Mouse (Mus musculus): ENCODE results near the gene Prkd3. TPM values are rescaled to one million over a fixed set of nuclear protein-coding genes. Genes with fewer than 3 reads are reported as not detected.

Gene Prkd3
- 9.4 and 14.5 TPM in 2 replicates for polyA plus RNA-seq (2015; fragmentation: Nextera tagmentation; extraction: Ambion mirVana)

- Histone ChIP-seq H3K9ac (replicated peaks) (peak within 1 kb of the TSS; percentile 63), H3K27ac (replicated peaks) (peak within 1 kb of the TSS; percentile 81), H3K27me3 (replicated peaks) (peaks cover 6% of the 10 kb centered on the region; the same call in 1 of the 2 replicates), H3K4me3 (replicated peaks) (peak within 1 kb of the TSS; percentile 73), H3K4me2 (peak within 1 kb of the TSS; percentile 89), H3K36me3 (no peaks in the 10 kb centered on the region), H3K9me3 (replicated peaks) (no peaks in the 10 kb centered on the region), H3K4me1 (peaks cover 20% of the 10 kb centered on the region)
- ATAC-seq (ENCODE audit: low FRiP score), result peak; percentile 94
- under 1% methylated on average over 91 of the region's 113 CpGs for WGBS
Measured at GRCm38 (mm10) chr17:79020208-79020983, at the start of gene Prkd3. Prkd3 (minus strand) TSS chr17:79020816.

- 0 out of 2 replicates have a peak, but pooled peaks cover 2% of the 10 kb centered on the region for H3K4me1 ChIP-seq
- ATAC-seq (ENCODE audit: low FRiP score), result no peak
- no peak overlapping the region for H3K9ac ChIP-seq (replicated peaks)
- no peak overlapping the region for H3K4me3 ChIP-seq (replicated peaks)
- H3K27ac ChIP-seq (replicated peaks), result no peak overlapping the region
- H3K9me3 ChIP-seq (replicated peaks), result no peaks in the 10 kb centered on the region
- no peaks in the 10 kb centered on the region for H3K36me3 ChIP-seq
- 89% methylated on average over 14 of the region's 14 CpGs for WGBS
- no peaks in the 10 kb centered on the region for H3K27me3 ChIP-seq (replicated peaks)
- H3K4me2 ChIP-seq, result no peak overlapping the region
Measured at GRCm38 (mm10) chr17:79069766-79070480, 49.3 kb upstream of the Prkd3 start.

DNA sequence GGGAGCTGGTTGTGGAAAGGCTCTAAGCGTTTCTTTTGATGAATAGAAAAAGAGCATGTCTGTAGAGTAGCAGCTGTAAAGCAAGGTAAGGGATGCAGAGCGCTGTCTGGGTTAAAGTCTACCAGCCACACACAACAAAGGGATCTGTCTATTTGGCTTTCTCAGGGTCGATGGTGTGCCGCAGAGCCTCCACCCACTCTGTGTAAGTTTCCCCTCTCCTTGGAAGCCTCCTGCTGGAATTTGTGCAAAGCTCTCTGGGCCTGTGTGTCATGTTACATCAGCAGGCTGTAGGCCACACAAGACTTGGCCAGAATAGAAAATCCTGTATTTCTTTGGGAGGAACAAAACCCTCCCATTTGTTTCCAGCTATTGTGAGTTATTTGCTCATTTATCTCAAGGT, 48.4 kb upstream of the Prkd3 start:
- 41% methylated on average over 4 of the region's 4 CpGs for WGBS
- ATAC-seq (ENCODE audit: low FRiP score), result no peak

GRCm38 (mm10) chr17:79068581-79068980, 48.0 kb upstream of the Prkd3 start:
- Histone ChIP-seq H3K9me3 (replicated peaks) (no peaks in the 10 kb centered on the region), H3K4me3 (replicated peaks) (no peak overlapping the region), H3K4me1 (0 out of 2 replicates have a peak, but pooled peaks cover 2% of the 10 kb centered on the region), H3K27ac (replicated peaks) (0 out of 2 replicates have a peak overlapping the region, but pooled peaks have one; percentile 35), H3K4me2 (no peak overlapping the region; the same call in 1 of the 2 replicates), H3K36me3 (no peaks in the 10 kb centered on the region), H3K9ac (replicated peaks) (no peak overlapping the region), H3K27me3 (replicated peaks) (no peaks in the 10 kb centered on the region)
- 47% methylated on average over 7 of the region's 7 CpGs for WGBS
- no peak for ATAC-seq (ENCODE audit: low FRiP score)

More for the DNA sequence above, 48.4 kb upstream of the Prkd3 start:
- H3K27me3 ChIP-seq (replicated peaks), result no peaks in the 10 kb centered on the region
- H3K4me2 ChIP-seq, result no peak overlapping the region; the same call in 1 of the 2 replicates
- H3K36me3 ChIP-seq, result no peaks in the 10 kb centered on the region
- H3K9ac ChIP-seq (replicated peaks), result no peak overlapping the region
- H3K4me1 ChIP-seq, result 0 out of 2 replicates have a peak, but pooled peaks cover 2% of the 10 kb centered on the region
- 0 out of 2 replicates have a peak overlapping the region, but pooled peaks have one; percentile 35 for H3K27ac ChIP-seq (replicated peaks)
- H3K9me3 ChIP-seq (replicated peaks), result no peaks in the 10 kb centered on the region
- no peak overlapping the region for H3K4me3 ChIP-seq (replicated peaks)

DNA sequence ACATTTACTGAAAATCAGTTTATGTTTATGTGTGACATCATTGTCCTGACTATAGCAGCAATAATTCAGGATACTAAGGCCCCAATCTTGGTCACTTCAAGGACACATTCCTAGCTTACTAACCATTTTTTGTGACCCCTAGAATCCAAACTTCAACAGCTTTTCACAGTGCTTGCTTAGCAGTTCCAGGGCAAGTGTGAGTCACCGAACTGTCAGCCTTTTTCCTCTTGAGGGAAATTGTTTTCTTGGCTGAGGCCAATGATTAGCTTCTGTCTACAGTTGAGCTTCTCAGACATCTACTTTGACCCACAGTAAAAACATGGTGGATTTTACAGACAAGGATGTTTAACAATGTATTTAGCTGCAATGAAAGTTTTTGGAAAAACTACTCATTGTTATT, 43.6 kb upstream of the Prkd3 start:
- no peaks in the 10 kb centered on the region for H3K27me3 ChIP-seq (replicated peaks)
- H3K4me3 ChIP-seq (replicated peaks), result no peak overlapping the region
- H3K9ac ChIP-seq (replicated peaks), result no peak overlapping the region
- WGBS, result 82% methylated on average over 1 of the region's 1 CpGs
- H3K4me2 ChIP-seq, result no peak overlapping the region
- no peaks in the 10 kb centered on the region for H3K36me3 ChIP-seq
- H3K9me3 ChIP-seq (replicated peaks), result no peaks in the 10 kb centered on the region
- no peak for ATAC-seq (ENCODE audit: low FRiP score)
- H3K27ac ChIP-seq (replicated peaks), result no peak overlapping the region
- 0 out of 2 replicates have a peak, but pooled peaks cover 2% of the 10 kb centered on the region for H3K4me1 ChIP-seq

DNA sequence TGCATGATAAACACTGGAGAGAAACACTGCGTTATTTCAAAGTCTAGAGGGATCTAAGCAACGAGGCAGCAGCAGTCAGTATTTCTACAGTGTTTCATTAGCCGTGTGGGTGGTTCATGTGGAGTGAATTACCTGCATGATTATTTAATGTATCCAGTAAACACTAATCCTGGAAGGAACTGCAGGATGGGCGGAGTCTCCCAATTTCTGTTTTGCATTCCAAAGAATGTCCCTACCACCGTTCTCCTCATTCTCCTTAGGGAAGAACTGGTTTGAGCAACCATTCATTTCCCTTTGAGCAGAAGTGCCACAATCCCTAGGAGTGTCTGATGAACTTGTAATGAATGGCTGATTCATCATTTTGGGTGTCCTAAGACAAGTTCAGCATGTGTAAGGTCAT, 39.6 kb upstream of the Prkd3 start:
- H3K4me3 ChIP-seq (replicated peaks), result no peak overlapping the region
- no peak overlapping the region for H3K4me2 ChIP-seq
- WGBS, result 69% methylated on average over 5 of the region's 5 CpGs
- no peaks in the 10 kb centered on the region for H3K27me3 ChIP-seq (replicated peaks)
- H3K9ac ChIP-seq (replicated peaks), result no peak overlapping the region
- no peaks in the 10 kb centered on the region for H3K9me3 ChIP-seq (replicated peaks)
- ATAC-seq (ENCODE audit: low FRiP score), result no peak
- no peaks in the 10 kb centered on the region for H3K4me1 ChIP-seq
- H3K27ac ChIP-seq (replicated peaks), result no peak overlapping the region
- H3K36me3 ChIP-seq, result no peaks in the 10 kb centered on the region

- no peak for ATAC-seq (ENCODE audit: low FRiP score)
- H3K4me3 ChIP-seq (replicated peaks), result no peak overlapping the region
- H3K27ac ChIP-seq (replicated peaks), result no peak overlapping the region
- H3K9ac ChIP-seq (replicated peaks), result no peak overlapping the region
- no peaks in the 10 kb centered on the region for H3K9me3 ChIP-seq (replicated peaks)
- H3K27me3 ChIP-seq (replicated peaks), result no peaks in the 10 kb centered on the region
- peaks cover 3% of the 10 kb centered on the region; the same call in 1 of the 2 replicates for H3K4me1 ChIP-seq
- 76% methylated on average over 6 of the region's 6 CpGs for WGBS
- no peak overlapping the region for H3K4me2 ChIP-seq
- no peaks in the 10 kb centered on the region for H3K36me3 ChIP-seq
Measured at GRCm38 (mm10) chr17:79058271-79058670, 37.7 kb upstream of the Prkd3 start.

- peak; percentile 95 for ATAC-seq (ENCODE audit: low FRiP score)
- peak overlapping the region; percentile 79 for H3K9ac ChIP-seq (replicated peaks)
- no peaks in the 10 kb centered on the region for H3K9me3 ChIP-seq (replicated peaks)
- peak overlapping the region; percentile 75 for H3K4me3 ChIP-seq (replicated peaks)
- peaks cover 13% of the 10 kb centered on the region for H3K4me1 ChIP-seq
- H3K36me3 ChIP-seq, result no peaks in the 10 kb centered on the region
- WGBS, result under 1% methylated on average over 45 of the region's 45 CpGs
- peak overlapping the region; percentile 82 for H3K27ac ChIP-seq (replicated peaks)
- H3K4me2 ChIP-seq, result peak overlapping the region; percentile 94
- H3K27me3 ChIP-seq (replicated peaks), result no peaks in the 10 kb centered on the region
Measured at GRCm38 (mm10) chr17:79052088-79052812, 31.6 kb upstream of the Prkd3 start.

DNA sequence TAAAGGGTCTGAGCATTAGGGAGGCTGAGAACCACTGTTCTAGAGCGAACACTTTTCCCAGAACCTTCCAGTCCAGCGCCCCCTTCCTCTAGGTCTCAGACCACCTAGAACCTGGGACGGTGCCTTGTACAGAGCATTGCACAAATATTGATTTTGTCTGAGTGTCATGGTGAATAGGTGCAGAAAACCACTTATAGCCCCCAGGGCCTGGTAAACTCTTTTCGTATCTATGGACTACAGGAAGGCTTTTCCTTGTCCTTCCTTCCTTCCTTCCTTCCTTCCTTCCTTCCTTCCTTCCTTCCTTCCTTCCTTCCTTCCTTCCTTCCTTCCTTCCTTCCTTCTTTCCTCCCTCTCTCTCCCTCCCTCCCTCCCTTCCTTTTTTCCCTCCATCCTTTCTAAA, 31.0 kb upstream of the Prkd3 start, which contains the start of gene Qpct:
Gene Qpct, plus strand, starts transcription at position 301 of the 400 bp plus-strand sequence.
- Histone ChIP-seq H3K4me1 (peaks cover 13% of the 10 kb centered on the region), H3K4me2 (peak within 1 kb of the TSS; percentile 94), H3K9me3 (replicated peaks) (no peaks in the 10 kb centered on the region), H3K27me3 (replicated peaks) (no peaks in the 10 kb centered on the region), H3K9ac (replicated peaks) (peak within 1 kb of the TSS; percentile 79), H3K4me3 (replicated peaks) (peak within 1 kb of the TSS; percentile 75), H3K36me3 (no peaks in the 10 kb centered on the region), H3K27ac (replicated peaks) (peak within 1 kb of the TSS; percentile 82)
- 69% methylated on average over 4 of the region's 4 CpGs for WGBS
- ATAC-seq (ENCODE audit: low FRiP score), result no peak

DNA sequence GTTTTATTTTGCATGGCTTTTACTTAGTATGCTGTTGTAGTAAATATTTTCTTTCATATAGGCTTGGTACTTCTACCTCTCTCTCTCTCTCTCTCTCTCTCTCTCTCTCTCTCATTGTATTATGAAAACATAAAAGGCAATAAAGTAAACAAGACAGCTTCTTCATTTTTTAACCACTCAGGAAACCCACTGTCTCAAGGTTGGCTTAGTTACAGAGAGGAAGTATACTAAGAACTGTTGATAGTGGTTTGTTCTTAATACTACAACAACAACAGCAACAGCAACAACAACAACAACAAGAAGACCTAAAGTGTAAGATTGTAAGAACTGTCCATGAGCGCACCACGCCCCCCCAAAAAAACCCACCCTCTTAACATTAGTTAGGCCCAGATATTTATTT, 23.1 kb upstream of the Prkd3 start:
- no peak for ATAC-seq (ENCODE audit: low FRiP score)
- H3K4me3 ChIP-seq (replicated peaks), result no peak overlapping the region
- no peaks in the 10 kb centered on the region for H3K27me3 ChIP-seq (replicated peaks)
- no peaks in the 10 kb centered on the region for H3K9me3 ChIP-seq (replicated peaks)
- H3K4me2 ChIP-seq, result no peak overlapping the region
- H3K27ac ChIP-seq (replicated peaks), result no peak overlapping the region
- no peak overlapping the region for H3K9ac ChIP-seq (replicated peaks)
- WGBS, result 95% methylated on average over 2 of the region's 2 CpGs
- H3K36me3 ChIP-seq, result no peaks in the 10 kb centered on the region
- H3K4me1 ChIP-seq, result no peaks in the 10 kb centered on the region

GRCm38 (mm10) chr17:79039660-79040059, 19.0 kb upstream of the Prkd3 start:
- ATAC-seq (ENCODE audit: low FRiP score), result no peak
- Histone ChIP-seq H3K9me3 (replicated peaks) (no peaks in the 10 kb centered on the region), H3K36me3 (no peaks in the 10 kb centered on the region), H3K4me3 (replicated peaks) (no peak overlapping the region), H3K27me3 (replicated peaks) (no peaks in the 10 kb centered on the region), H3K27ac (replicated peaks) (no peak overlapping the region), H3K4me1 (no peaks in the 10 kb centered on the region), H3K4me2 (no peak overlapping the region), H3K9ac (replicated peaks) (no peak overlapping the region)
